Mouse (Mus musculus): ENCODE results near the gene Cyth1. TPM values are rescaled to one million over a fixed set of nuclear protein-coding genes. Genes with fewer than 3 reads are reported as not detected.

Cyth1 gene
- polyA plus RNA-seq, 1 experiment, result 9.3 TPM

GRCm38 (mm10) chr11:118285791-118286190 lies 37.4 kb upstream of the Cyth1 start:
- Histone ChIP-seq H3K4me3 (replicated peaks) (no peak overlapping the region), H3K36me3 (replicated peaks; ENCODE audit: low read length) (peaks cover 71% of the 10 kb centered on the region), H3K9me3 (no peaks in the 10 kb centered on the region)

DNA sequence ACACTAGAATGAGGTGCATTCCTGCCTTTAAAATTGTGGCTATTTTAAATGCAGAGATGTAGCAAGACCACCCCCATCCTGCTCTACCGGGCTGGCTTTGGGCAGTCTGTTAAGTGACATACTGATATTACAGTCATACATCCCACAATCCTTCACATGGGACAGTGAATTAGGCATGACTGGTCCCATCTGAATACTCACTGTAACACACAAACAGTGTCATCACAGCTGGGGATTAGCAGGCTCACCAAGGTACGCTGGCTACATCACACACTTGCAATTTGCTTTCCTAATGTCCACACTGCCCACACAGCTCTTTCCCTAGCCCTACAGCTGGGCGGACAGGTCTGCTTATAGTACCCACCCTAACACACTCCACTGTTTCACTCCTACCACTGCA lies 31.8 kb upstream of the Cyth1 start:
- Histone ChIP-seq H3K9me3 (no peaks in the 10 kb centered on the region), H3K36me3 (replicated peaks; ENCODE audit: low read length) (peaks cover 100% of the 10 kb centered on the region), H3K4me1 (0 out of 2 replicates have a peak, but pooled peaks cover 2% of the 10 kb centered on the region), H3K27me3 (replicated peaks) (no peaks in the 10 kb centered on the region), H3K4me3 (replicated peaks) (no peak overlapping the region)
- TF ChIP-seq GATA1 (IDR thresholded peaks at IDR 0.05; ENCODE audit: borderline replicate concordance, low read length) (no peak), FLI1 (IDR thresholded peaks at IDR 0.05; ENCODE audit: low read length) (no peak)

More at GRCm38 (mm10) chr11:118285791-118286190, 37.4 kb upstream of the Cyth1 start:
- peaks cover 29% of the 10 kb centered on the region for H3K4me1 ChIP-seq
- no peaks in the 10 kb centered on the region for H3K27me3 ChIP-seq (replicated peaks)
- TF ChIP-seq GATA1 (IDR thresholded peaks at IDR 0.05; ENCODE audit: borderline replicate concordance, low read length) (no peak), FLI1 (IDR thresholded peaks at IDR 0.05; ENCODE audit: low read length) (no peak)

DNA sequence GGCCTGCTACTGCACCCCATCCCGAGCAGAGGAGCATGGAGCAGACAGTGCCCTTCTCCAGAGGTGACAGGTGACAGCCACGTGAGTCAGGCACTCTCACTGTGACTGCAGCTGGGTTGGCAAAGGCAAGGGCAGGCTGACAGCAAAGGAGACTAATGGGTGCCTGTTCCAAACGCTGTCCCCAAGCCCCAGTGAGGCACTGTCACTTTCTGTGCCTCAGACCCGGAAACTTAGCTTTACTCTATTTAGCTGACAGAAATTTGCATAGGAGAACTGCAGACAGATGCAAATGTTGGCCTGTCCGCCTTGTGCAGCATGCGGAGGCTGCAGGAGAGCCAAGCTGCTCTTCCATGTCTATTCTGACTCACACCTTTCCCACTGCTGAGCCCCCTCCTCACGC lies 27.9 kb upstream of the Cyth1 start:
- Histone ChIP-seq H3K4me3 (replicated peaks) (no peak overlapping the region), H3K4me1 (no peaks in the 10 kb centered on the region), H3K36me3 (replicated peaks; ENCODE audit: low read length) (peaks cover 100% of the 10 kb centered on the region), H3K27me3 (replicated peaks) (no peaks in the 10 kb centered on the region), H3K9me3 (no peaks in the 10 kb centered on the region)
- TF ChIP-seq FLI1 (IDR thresholded peaks at IDR 0.05; ENCODE audit: low read length) (no peak), GATA1 (IDR thresholded peaks at IDR 0.05; ENCODE audit: borderline replicate concordance, low read length) (no peak)

DNA sequence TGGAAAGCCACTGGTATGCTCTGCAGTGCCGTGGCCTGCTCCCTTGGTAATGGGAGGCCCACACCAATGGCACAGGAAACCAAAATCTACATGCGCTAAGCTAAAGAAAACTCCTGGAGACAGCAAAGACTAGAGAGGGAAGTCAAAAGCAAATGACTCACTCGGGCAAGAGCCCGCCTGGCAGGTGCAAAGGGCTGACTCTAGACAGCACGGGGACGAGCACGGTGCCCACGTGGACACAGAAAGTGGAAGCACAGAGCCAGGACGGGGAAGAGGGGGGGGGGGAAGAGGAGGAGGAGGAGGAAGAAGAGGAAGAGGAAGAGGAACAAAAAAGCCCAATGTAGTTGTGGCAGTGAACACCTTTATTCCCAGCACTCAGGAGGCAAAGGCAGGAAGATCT lies 26.7 kb upstream of the Cyth1 start:
- TF ChIP-seq FLI1 (IDR thresholded peaks at IDR 0.05; ENCODE audit: low read length), result no peak
- no peak for TF ChIP-seq GATA1 (IDR thresholded peaks at IDR 0.05; ENCODE audit: borderline replicate concordance, low read length)
- no peaks in the 10 kb centered on the region for H3K9me3 ChIP-seq
- H3K4me3 ChIP-seq (replicated peaks), result no peak overlapping the region
- peaks cover 97% of the 10 kb centered on the region for H3K36me3 ChIP-seq (replicated peaks; ENCODE audit: low read length)
- H3K4me1 ChIP-seq, result no peaks in the 10 kb centered on the region
- H3K27me3 ChIP-seq (replicated peaks), result no peaks in the 10 kb centered on the region

GRCm38 (mm10) chr11:118269827-118270226 lies 21.4 kb upstream of the Cyth1 start:
- no peak overlapping the region for H3K4me3 ChIP-seq (replicated peaks)
- no peak for TF ChIP-seq FLI1 (IDR thresholded peaks at IDR 0.05; ENCODE audit: low read length)
- TF ChIP-seq GATA1 (IDR thresholded peaks at IDR 0.05; ENCODE audit: borderline replicate concordance, low read length), result no peak
- H3K36me3 ChIP-seq (replicated peaks; ENCODE audit: low read length), result peaks cover 96% of the 10 kb centered on the region
- H3K27me3 ChIP-seq (replicated peaks), result no peaks in the 10 kb centered on the region
- peaks cover 14% of the 10 kb centered on the region for H3K4me1 ChIP-seq
- H3K9me3 ChIP-seq, result no peaks in the 10 kb centered on the region

- TF ChIP-seq GATA1 (IDR thresholded peaks at IDR 0.05; ENCODE audit: borderline replicate concordance, low read length) (no peak), FLI1 (IDR thresholded peaks at IDR 0.05; ENCODE audit: low read length) (no peak)
- peaks cover 14% of the 10 kb centered on the region for H3K4me1 ChIP-seq
- no peak overlapping the region for H3K4me3 ChIP-seq (replicated peaks)
- no peaks in the 10 kb centered on the region for H3K27me3 ChIP-seq (replicated peaks)
- no peaks in the 10 kb centered on the region for H3K9me3 ChIP-seq
- H3K36me3 ChIP-seq (replicated peaks; ENCODE audit: low read length), result peaks cover 96% of the 10 kb centered on the region
Measured at GRCm38 (mm10) chr11:118266666-118267046, 18.3 kb upstream of the Cyth1 start.

DNA sequence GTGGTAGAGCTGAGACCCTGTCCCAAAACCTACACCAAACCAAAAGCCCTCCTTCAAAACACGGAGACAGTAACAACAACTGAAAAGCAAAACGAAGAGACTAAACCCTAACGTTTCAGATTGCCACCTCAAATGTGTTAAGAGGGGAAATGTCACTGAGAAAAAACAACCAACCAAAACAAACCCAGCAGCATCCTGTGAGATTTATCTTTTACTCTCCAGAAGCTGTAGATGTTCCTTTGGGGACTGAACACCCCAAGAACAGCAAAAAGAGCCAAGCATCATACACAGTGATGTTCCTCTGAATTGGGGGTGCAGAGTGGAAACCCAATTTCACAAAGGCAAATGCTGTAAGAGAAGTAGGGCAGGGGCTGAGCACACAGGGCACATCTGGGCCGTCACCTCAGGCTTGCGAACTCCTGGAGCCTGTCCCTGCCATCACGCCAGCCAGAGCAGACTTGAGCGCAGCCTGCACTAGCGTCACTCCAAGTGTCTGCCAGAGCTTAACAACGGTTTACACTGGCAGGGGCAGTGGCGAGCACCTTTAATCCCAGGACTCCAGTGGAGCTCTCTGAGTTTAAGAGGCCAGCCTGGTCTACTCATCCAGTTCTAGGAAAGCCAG lies 17.8 kb upstream of the Cyth1 start:
- Histone ChIP-seq H3K4me3 (replicated peaks) (no peak overlapping the region), H3K4me1 (peaks cover 16% of the 10 kb centered on the region), H3K27me3 (replicated peaks) (no peaks in the 10 kb centered on the region), H3K36me3 (replicated peaks; ENCODE audit: low read length) (peaks cover 96% of the 10 kb centered on the region), H3K9me3 (no peaks in the 10 kb centered on the region)
- TF ChIP-seq FLI1 (IDR thresholded peaks at IDR 0.05; ENCODE audit: low read length), result no peak
- no peak for TF ChIP-seq GATA1 (IDR thresholded peaks at IDR 0.05; ENCODE audit: borderline replicate concordance, low read length)

DNA sequence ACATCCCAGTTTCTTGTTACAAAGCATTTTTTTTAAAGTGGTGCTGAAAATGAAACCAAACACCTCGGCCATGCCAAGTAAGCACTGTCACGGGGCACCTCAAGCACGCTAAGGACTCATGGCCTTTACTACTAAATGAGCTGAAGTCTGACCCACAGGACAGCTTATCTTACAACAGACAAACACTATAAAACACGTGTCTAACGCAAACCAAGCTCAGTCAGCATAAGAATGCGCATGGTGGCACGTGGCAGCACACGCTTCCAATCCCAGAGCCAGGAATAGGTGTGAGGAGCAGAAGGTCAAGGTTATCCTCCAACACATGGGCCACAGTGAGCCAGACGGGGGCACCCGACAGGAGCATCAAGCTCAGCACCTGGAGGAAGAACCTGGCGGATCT lies 17.2 kb upstream of the Cyth1 start:
- Histone ChIP-seq H3K27me3 (replicated peaks) (no peaks in the 10 kb centered on the region), H3K36me3 (replicated peaks; ENCODE audit: low read length) (peaks cover 98% of the 10 kb centered on the region), H3K4me1 (peaks cover 22% of the 10 kb centered on the region), H3K9me3 (no peaks in the 10 kb centered on the region), H3K4me3 (replicated peaks) (no peak overlapping the region)
- no peak for TF ChIP-seq GATA1 (IDR thresholded peaks at IDR 0.05; ENCODE audit: borderline replicate concordance, low read length)
- no peak for TF ChIP-seq FLI1 (IDR thresholded peaks at IDR 0.05; ENCODE audit: low read length)

- TF ChIP-seq GATA1 (IDR thresholded peaks at IDR 0.05; ENCODE audit: borderline replicate concordance, low read length) (no peak), FLI1 (IDR thresholded peaks at IDR 0.05; ENCODE audit: low read length) (no peak)
- peaks cover 100% of the 10 kb centered on the region for H3K36me3 ChIP-seq (replicated peaks; ENCODE audit: low read length)
- no peak overlapping the region for H3K4me3 ChIP-seq (replicated peaks)
Measured at GRCm38 (mm10) chr11:118263146-118263545, 14.8 kb upstream of the Cyth1 start.

DNA sequence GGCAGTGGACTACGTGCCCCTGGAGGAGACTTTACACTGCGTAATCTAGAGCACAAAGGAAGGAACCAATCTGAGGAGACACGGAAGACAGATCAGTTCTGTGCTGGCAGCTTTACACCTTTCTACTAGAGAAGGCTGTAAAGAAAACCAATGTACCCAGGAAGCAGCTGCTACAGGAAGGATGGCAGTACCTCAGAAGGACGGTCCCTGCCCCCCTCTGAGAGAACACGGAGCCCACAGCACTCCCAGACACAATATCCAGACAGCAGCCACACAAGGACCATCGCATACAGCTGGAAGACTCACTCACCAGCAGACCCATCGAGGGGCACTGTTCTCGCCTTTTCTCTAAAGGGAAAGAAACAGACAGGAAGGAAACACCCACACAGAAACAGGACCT lies 11.7 kb upstream of the Cyth1 start:
- Histone ChIP-seq H3K9me3 (no peaks in the 10 kb centered on the region), H3K27me3 (replicated peaks) (no peaks in the 10 kb centered on the region), H3K4me1 (peaks cover 12% of the 10 kb centered on the region), H3K4me3 (replicated peaks) (no peak overlapping the region), H3K36me3 (replicated peaks; ENCODE audit: low read length) (peaks cover 92% of the 10 kb centered on the region)
- no peak for TF ChIP-seq GATA1 (IDR thresholded peaks at IDR 0.05; ENCODE audit: borderline replicate concordance, low read length)
- no peak for TF ChIP-seq FLI1 (IDR thresholded peaks at IDR 0.05; ENCODE audit: low read length)

More at GRCm38 (mm10) chr11:118263146-118263545, 14.8 kb upstream of the Cyth1 start:
- no peaks in the 10 kb centered on the region for H3K27me3 ChIP-seq (replicated peaks)
- H3K4me1 ChIP-seq, result peaks cover 26% of the 10 kb centered on the region
- no peaks in the 10 kb centered on the region for H3K9me3 ChIP-seq
